11 mouse cellular contexts compared by ENCODE assay signal in the genomic region with DNA sequence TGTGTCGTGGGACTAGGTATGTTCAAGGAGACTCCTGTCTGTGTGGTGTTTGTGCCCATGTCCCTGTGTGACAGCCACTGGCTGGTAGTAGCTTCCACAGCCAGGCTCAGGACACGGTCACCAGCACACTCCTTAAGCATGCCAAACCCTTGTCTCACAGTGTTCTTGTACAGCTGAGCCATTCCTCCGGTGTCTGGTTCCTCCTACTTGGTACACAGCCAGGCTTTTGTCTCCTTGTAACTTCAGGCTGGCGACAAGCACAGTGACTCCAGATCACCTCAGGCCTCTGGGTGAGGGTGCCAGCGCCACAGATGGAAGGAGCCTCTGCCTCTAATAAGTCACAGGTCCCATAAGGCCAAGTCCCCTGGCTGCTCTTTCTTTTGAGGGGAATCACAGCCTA.
A peak's percentile ranks its signal among the peaks of the same experiment; 100 is the strongest.
DNase-seq lines count a peak whose midpoint lies in the region; ATAC-seq and TF ChIP-seq lines count a peak whose summit lies in the region.
"Had no signal": no experiment of that assay in that cellular context is flagged by ENCODE, and none has a peak within 500 bp of the region (broad histone marks: within the 10 kb centered on the region; RNA-seq: fewer than 3 reads in every experiment).

No protein-coding gene starts in this region.

- no peaks in the 10 kb centered on the region for H3K9me3 ChIP-seq in heart, embryonic 12.5 days (replicated peaks)
- no peaks in the 10 kb centered on the region for H3K9me3 ChIP-seq in heart, embryonic 11.5 days (replicated peaks; ENCODE audit: control insufficient read depth, low read length)
- H3K9me3 ChIP-seq in lung, embryonic 14.5 days (ENCODE audit: low read depth, low read length), result no peaks in the 10 kb centered on the region
- H3K9me3 ChIP-seq in embryonic facial prominence, embryonic 10.5 days, result no peaks in the 10 kb centered on the region
- no peaks in the 10 kb centered on the region for H3K9me3 ChIP-seq in limb, embryonic 10.5 days (replicated peaks)
- H3K9me3 ChIP-seq: intestine, embryonic 15.5 days had no signal

- no peak for ATAC-seq in heart, embryonic 12.5 days (ENCODE audit: insufficient number of reproducible peaks, low FRiP score)
- ATAC-seq in heart, embryonic 11.5 days (replicated peaks; ENCODE audit: insufficient number of reproducible peaks, low FRiP score, low TSS enrichment), result no peak
- no peak for ATAC-seq in lung, embryonic 14.5 days (ENCODE audit: insufficient read depth)
- ATAC-seq: forebrain, postnatal 0 days; intestine, embryonic 15.5 days had no signal

- no peak for TF ChIP-seq CTCF in lung, embryonic 14.5 days (IDR thresholded peaks at IDR 0.05; ENCODE audit: low read depth)
- no peak for TF ChIP-seq CTCF in lung, adult 2 months (IDR thresholded peaks at IDR 0.05; ENCODE audit: insufficient read depth, low read length)

- no peak overlapping the region for H3K4me3 ChIP-seq in heart, embryonic 12.5 days
- no peak overlapping the region for H3K4me3 ChIP-seq in heart, embryonic 11.5 days (ENCODE audit: low read depth, low read length)
- H3K4me3 ChIP-seq in lung, embryonic 14.5 days (ENCODE audit: low read depth, low read length), result no peak overlapping the region
- H3K4me3 ChIP-seq in lung, adult 2 months (replicated peaks; ENCODE audit: extremely low read depth, low read depth, low read length), result no peak overlapping the region
- H3K4me3 ChIP-seq in embryonic facial prominence, embryonic 10.5 days, result no peak overlapping the region
- no peak overlapping the region for H3K4me3 ChIP-seq in limb, embryonic 10.5 days
- H3K4me3 ChIP-seq: intestine, embryonic 15.5 days had no signal

- peak; percentile 32 for DNase-seq in lung, embryonic 14.5 days
- no peak for DNase-seq in lung, adult 2 months
- DNase-seq in embryonic facial prominence, embryonic 10.5 days (ENCODE audit: low spot score), result no peak
- peak; percentile 11 for DNase-seq in lung, postnatal 25 days (ENCODE audit: low spot score)
- DNase-seq in limb, embryonic 10.5 days (ENCODE audit: low spot score), result no peak
- DNase-seq: forebrain, postnatal 0 days; retina, postnatal 1 day had no signal

- 52% methylated on average over 5 of the region's 5 CpGs for WGBS in heart, embryonic 12.5 days
- 47% methylated on average over 5 of the region's 5 CpGs for WGBS in heart, embryonic 11.5 days (ENCODE audit: insufficient replicate concordance)
- 51% methylated on average over 5 of the region's 5 CpGs for WGBS in lung, embryonic 14.5 days
- WGBS in lung, adult 2 months, result 26% methylated on average over 5 of the region's 5 CpGs
- WGBS in embryonic facial prominence, embryonic 10.5 days, result 83% methylated on average over 5 of the region's 5 CpGs
- 91% methylated on average over 5 of the region's 5 CpGs for WGBS in limb, embryonic 10.5 days

- no peaks in the 10 kb centered on the region for H3K36me3 ChIP-seq in heart, embryonic 12.5 days
- H3K36me3 ChIP-seq in heart, embryonic 11.5 days (ENCODE audit: control insufficient read depth, insufficient read depth, low read length), result no peaks in the 10 kb centered on the region
- H3K36me3 ChIP-seq in lung, embryonic 14.5 days (ENCODE audit: insufficient read depth), result no peaks in the 10 kb centered on the region
- H3K36me3 ChIP-seq in embryonic facial prominence, embryonic 10.5 days (replicated peaks), result no peaks in the 10 kb centered on the region
- H3K36me3 ChIP-seq in limb, embryonic 10.5 days, result no peaks in the 10 kb centered on the region
- H3K36me3 ChIP-seq: intestine, embryonic 15.5 days had no signal

- peak overlapping the region; percentile 52; the same call in 1 of the 2 replicates for H3K27ac ChIP-seq in heart, embryonic 12.5 days (ENCODE audit: poor library complexity, severe bottlenecking)
- H3K27ac ChIP-seq in heart, embryonic 11.5 days (ENCODE audit: low read depth, low read length), result no peak overlapping the region
- H3K27ac ChIP-seq in lung, embryonic 14.5 days (ENCODE audit: low read depth), result no peak overlapping the region
- H3K27ac ChIP-seq in embryonic facial prominence, embryonic 10.5 days (replicated peaks), result peak overlapping the region; percentile 65; the same call in 1 of the 2 replicates
- no peak overlapping the region for H3K27ac ChIP-seq in limb, embryonic 10.5 days
- H3K27ac ChIP-seq: intestine, embryonic 15.5 days had no signal

- H3K4me2 ChIP-seq in heart, embryonic 12.5 days, result no peak overlapping the region
- H3K4me2 ChIP-seq in heart, embryonic 11.5 days, result no peak overlapping the region
- H3K4me2 ChIP-seq in lung, embryonic 14.5 days, result no peak overlapping the region
- H3K4me2 ChIP-seq: intestine, embryonic 15.5 days; liver, embryonic 11.5 days had no signal

- H3K4me1 ChIP-seq in heart, embryonic 12.5 days (replicated peaks), result peaks cover 54% of the 10 kb centered on the region
- H3K4me1 ChIP-seq in heart, embryonic 11.5 days (ENCODE audit: control insufficient read depth, insufficient read depth, low read length), result peaks cover 45% of the 10 kb centered on the region
- no peaks in the 10 kb centered on the region for H3K4me1 ChIP-seq in lung, embryonic 14.5 days (ENCODE audit: insufficient read depth)
- H3K4me1 ChIP-seq in lung, adult 2 months (ENCODE audit: control insufficient read depth, insufficient read depth, low read length), result no peaks in the 10 kb centered on the region
- peaks cover 40% of the 10 kb centered on the region for H3K4me1 ChIP-seq in embryonic facial prominence, embryonic 10.5 days
- peaks cover 37% of the 10 kb centered on the region for H3K4me1 ChIP-seq in limb, embryonic 10.5 days
- H3K4me1 ChIP-seq: intestine, embryonic 15.5 days had no signal

- no peaks in the 10 kb centered on the region for H3K27me3 ChIP-seq in heart, embryonic 12.5 days (replicated peaks)
- H3K27me3 ChIP-seq in heart, embryonic 11.5 days (ENCODE audit: control insufficient read depth, insufficient read depth, low read length), result no peaks in the 10 kb centered on the region
- no peaks in the 10 kb centered on the region for H3K27me3 ChIP-seq in lung, embryonic 14.5 days (ENCODE audit: insufficient read depth, low read length)
- H3K27me3 ChIP-seq in embryonic facial prominence, embryonic 10.5 days (replicated peaks; ENCODE audit: low read depth, poor library complexity, severe bottlenecking), result no peaks in the 10 kb centered on the region
- H3K27me3 ChIP-seq in limb, embryonic 10.5 days (ENCODE audit: low read depth, poor library complexity, severe bottlenecking), result no peaks in the 10 kb centered on the region
- H3K27me3 ChIP-seq: intestine, embryonic 15.5 days had no signal

- no peak for TF ChIP-seq POLR2A in lung, adult 2 months (IDR thresholded peaks at IDR 0.05; ENCODE audit: borderline replicate concordance, extremely low read depth, low read depth, low read length)

- no peak overlapping the region for H3K9ac ChIP-seq in heart, embryonic 12.5 days
- no peak overlapping the region for H3K9ac ChIP-seq in heart, embryonic 11.5 days (ENCODE audit: low read depth, low read length)
- H3K9ac ChIP-seq in lung, embryonic 14.5 days, result no peak overlapping the region
- H3K9ac ChIP-seq: forebrain, postnatal 0 days; intestine, embryonic 15.5 days had no signal

Comparison
In these comparisons a context has a peak if more than half of its experiments do, and no peak if none do; other contexts are left out.
1. H3K27ac ChIP-seq: peak in heart, embryonic 12.5 days (single experiment) and embryonic facial prominence, embryonic 10.5 days (single experiment); none in heart, embryonic 11.5 days (single experiment), lung, embryonic 14.5 days (single experiment) and limb, embryonic 10.5 days (single experiment).
2. DNase-seq: peak in lung, embryonic 14.5 days (single experiment) and lung, postnatal 25 days (single experiment); none in lung, adult 2 months (single experiment), embryonic facial prominence, embryonic 10.5 days (single experiment) and limb, embryonic 10.5 days (single experiment).